Mouse (Mus musculus): ENCODE data around the gene Hmgb2. TPM values are rescaled to one million over a fixed set of nuclear protein-coding genes. Genes with fewer than 3 reads are reported as not detected.

The Hmgb2 gene
- polyA plus RNA-seq, 1 experiment from 2014 or later: 94.8 TPM

DNA sequence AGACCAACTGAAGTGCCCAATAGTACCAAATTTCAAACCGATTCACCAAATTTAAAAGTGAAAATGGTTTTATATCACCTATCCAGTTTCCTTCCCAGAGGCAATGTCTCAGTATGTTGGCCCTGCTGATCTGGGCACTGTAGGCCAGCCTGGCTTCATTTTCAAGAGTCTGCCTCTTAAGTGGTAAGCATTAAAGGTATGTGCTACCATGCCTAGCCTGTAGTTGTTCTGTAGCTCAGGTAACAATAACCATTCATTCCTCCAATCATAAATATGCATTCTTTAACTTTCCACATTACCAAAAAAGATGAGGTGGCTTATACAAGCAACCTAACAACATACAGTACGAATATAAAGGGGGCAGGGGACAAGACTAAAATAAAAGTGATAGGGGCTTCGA is 6.0 kb downstream of the Hmgb2 start:
- Histone ChIP-seq H3K36me3 (ENCODE audit: insufficient read depth, low read length) (0 out of 2 replicates have a peak, but pooled peaks cover 5% of the 10 kb centered on the region), H3K9ac (replicated peaks; ENCODE audit: low read depth) (no peak overlapping the region), H3K9me3 (ENCODE audit: low read length) (no peaks in the 10 kb centered on the region), H3K4me2 (replicated peaks; ENCODE audit: low read depth, low read length) (no peak overlapping the region), H3K4me1 (ENCODE audit: insufficient read depth, low read depth, low read length) (peaks cover 3% of the 10 kb centered on the region; the same call in 1 of the 2 replicates), H3K27ac (ENCODE audit: low read length) (no peak overlapping the region), H3K27me3 (replicated peaks; ENCODE audit: insufficient read depth, low read length) (no peaks in the 10 kb centered on the region), H3K4me3 (ENCODE audit: low read depth, low read length) (no peak overlapping the region)
- 85% methylated on average over 3 of the region's 3 CpGs for WGBS
- TF ChIP-seq EP300 (IDR thresholded peaks at IDR 0.05) (no peak), CTCF (IDR thresholded peaks at IDR 0.05) (no peak)
- ATAC-seq (no peak), DNase-seq (ENCODE audit: low spot score) (no peak)

GRCm38 (mm10) chr8:57520186-57520786 is 8.6 kb downstream of the Hmgb2 start:
- Histone ChIP-seq H3K4me2 (replicated peaks; ENCODE audit: low read depth, low read length) (no peak overlapping the region), H3K4me1 (ENCODE audit: insufficient read depth, low read depth, low read length) (no peaks in the 10 kb centered on the region), H3K36me3 (ENCODE audit: insufficient read depth, low read length) (0 out of 2 replicates have a peak, but pooled peaks cover 3% of the 10 kb centered on the region), H3K27ac (ENCODE audit: low read length) (no peak overlapping the region), H3K27me3 (replicated peaks; ENCODE audit: insufficient read depth, low read length) (no peaks in the 10 kb centered on the region), H3K9me3 (ENCODE audit: low read length) (no peaks in the 10 kb centered on the region), H3K9ac (replicated peaks; ENCODE audit: low read depth) (no peak overlapping the region), H3K4me3 (ENCODE audit: low read depth, low read length) (no peak overlapping the region)
- WGBS: 77% methylated on average over 12 of the region's 12 CpGs
- ATAC-seq (no peak), DNase-seq (ENCODE audit: low spot score) (no peak)
- TF ChIP-seq CTCF (IDR thresholded peaks at IDR 0.05): no peak
- no peak for TF ChIP-seq EP300 (IDR thresholded peaks at IDR 0.05)

- TF ChIP-seq CTCF (IDR thresholded peaks at IDR 0.05) (no peak), EP300 (IDR thresholded peaks at IDR 0.05) (no peak)
- no peak overlapping the region for H3K27ac ChIP-seq (ENCODE audit: low read length)
- H3K9me3 ChIP-seq (ENCODE audit: low read length): no peaks in the 10 kb centered on the region
- 100% methylated on average over 1 of the region's 1 CpGs for WGBS
- no peak overlapping the region for H3K4me2 ChIP-seq (replicated peaks; ENCODE audit: low read depth, low read length)
- DNase-seq (ENCODE audit: low spot score) (no peak), ATAC-seq (no peak)
- no peaks in the 10 kb centered on the region for H3K36me3 ChIP-seq (ENCODE audit: insufficient read depth, low read length)
- no peak overlapping the region for H3K4me3 ChIP-seq (ENCODE audit: low read depth, low read length)
- no peak overlapping the region for H3K9ac ChIP-seq (replicated peaks; ENCODE audit: low read depth)
- no peaks in the 10 kb centered on the region for H3K27me3 ChIP-seq (replicated peaks; ENCODE audit: insufficient read depth, low read length)
- no peaks in the 10 kb centered on the region for H3K4me1 ChIP-seq (ENCODE audit: insufficient read depth, low read depth, low read length)
These were observed 16.3 kb downstream of the Hmgb2 start for GRCm38 (mm10) chr8:57528036-57528435.

DNA sequence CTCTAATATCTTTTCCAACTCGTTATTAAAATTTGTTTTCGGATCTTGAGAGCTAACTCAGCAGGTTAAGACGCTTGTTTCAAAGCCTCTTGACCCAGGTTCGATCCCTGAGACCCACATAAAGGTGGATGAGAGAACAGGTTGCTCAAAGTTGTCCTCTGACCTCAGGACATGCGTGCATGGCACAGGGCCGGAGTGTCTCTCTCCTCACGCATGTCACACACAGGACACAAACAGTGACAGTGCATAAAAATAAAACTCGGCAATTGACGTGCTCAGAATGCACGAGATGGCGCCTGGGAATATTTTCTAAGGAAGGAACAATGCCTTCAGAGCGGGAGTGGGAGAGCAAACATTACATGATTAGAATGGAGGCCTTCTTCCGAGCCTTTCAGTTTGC is 18.5 kb downstream of the Hmgb2 start:
- no peak for DNase-seq (ENCODE audit: low spot score)
- no peaks in the 10 kb centered on the region for H3K4me1 ChIP-seq (ENCODE audit: insufficient read depth, low read depth, low read length)
- TF ChIP-seq CTCF (IDR thresholded peaks at IDR 0.05) (no peak), EP300 (IDR thresholded peaks at IDR 0.05) (no peak)
- 64% methylated on average over 13 of the region's 13 CpGs for WGBS
- 0 out of 2 replicates have a peak overlapping the region, but pooled peaks have one; percentile 26 for H3K9ac ChIP-seq (replicated peaks; ENCODE audit: low read depth)
- peak overlapping the region; percentile 77 for H3K27ac ChIP-seq (ENCODE audit: low read length)
- H3K4me2 ChIP-seq (replicated peaks; ENCODE audit: low read depth, low read length): peak overlapping the region; percentile 51
- H3K9me3 ChIP-seq (ENCODE audit: low read length): no peaks in the 10 kb centered on the region
- peak; percentile 37 for ATAC-seq
- H3K36me3 ChIP-seq (ENCODE audit: insufficient read depth, low read length): no peaks in the 10 kb centered on the region
- peak overlapping the region; percentile 28 for H3K4me3 ChIP-seq (ENCODE audit: low read depth, low read length)
- no peaks in the 10 kb centered on the region for H3K27me3 ChIP-seq (replicated peaks; ENCODE audit: insufficient read depth, low read length)

GRCm38 (mm10) chr8:57530666-57531349 is 19.1 kb downstream of the Hmgb2 start:
- H3K4me1 ChIP-seq (ENCODE audit: insufficient read depth, low read depth, low read length): no peaks in the 10 kb centered on the region
- H3K27ac ChIP-seq (ENCODE audit: low read length): peak overlapping the region; percentile 77
- H3K4me2 ChIP-seq (replicated peaks; ENCODE audit: low read depth, low read length): peak overlapping the region; percentile 51
- peak; percentile 96 for DNase-seq (ENCODE audit: low spot score)
- TF ChIP-seq CTCF (IDR thresholded peaks at IDR 0.05) (peak; percentile 90), EP300 (IDR thresholded peaks at IDR 0.05) (peak; percentile 26; the same call in 1 of the 2 replicates)
- peak; percentile 92 for ATAC-seq
- 11% methylated on average over 15 of the region's 15 CpGs for WGBS
- no peaks in the 10 kb centered on the region for H3K9me3 ChIP-seq (ENCODE audit: low read length)
- peak overlapping the region; percentile 26; the same call in 1 of the 2 replicates for H3K9ac ChIP-seq (replicated peaks; ENCODE audit: low read depth)
- H3K36me3 ChIP-seq (ENCODE audit: insufficient read depth, low read length): no peaks in the 10 kb centered on the region
- no peaks in the 10 kb centered on the region for H3K27me3 ChIP-seq (replicated peaks; ENCODE audit: insufficient read depth, low read length)
- peak overlapping the region; percentile 28 for H3K4me3 ChIP-seq (ENCODE audit: low read depth, low read length)

- Histone ChIP-seq H3K4me3 (ENCODE audit: low read depth, low read length) (no peak overlapping the region), H3K4me2 (replicated peaks; ENCODE audit: low read depth, low read length) (no peak overlapping the region), H3K9ac (replicated peaks; ENCODE audit: low read depth) (no peak overlapping the region), H3K4me1 (ENCODE audit: insufficient read depth, low read depth, low read length) (no peaks in the 10 kb centered on the region), H3K27me3 (replicated peaks; ENCODE audit: insufficient read depth, low read length) (no peaks in the 10 kb centered on the region), H3K9me3 (ENCODE audit: low read length) (no peaks in the 10 kb centered on the region), H3K36me3 (ENCODE audit: insufficient read depth, low read length) (no peaks in the 10 kb centered on the region), H3K27ac (ENCODE audit: low read length) (no peak overlapping the region)
- peak; percentile 52 for TF ChIP-seq CTCF (IDR thresholded peaks at IDR 0.05)
- TF ChIP-seq EP300 (IDR thresholded peaks at IDR 0.05): no peak
- DNase-seq (ENCODE audit: low spot score) (no peak), ATAC-seq (no peak)
- 63% methylated on average over 2 of the region's 2 CpGs for WGBS
These were observed 20.5 kb downstream of the Hmgb2 start for GRCm38 (mm10) chr8:57532223-57532622.
